Mouse (Mus musculus) ES-Bruce4 (cell line): ENCODE measurements around the gene Ubap2.

Experiments used
- CTCF ChIP-seq: IDR thresholded peaks from one replicate; pipeline ENCODE4 v1.8.1; 2011; ENCODE audit warnings: low read depth, low read length
- EP300 ChIP-seq: IDR thresholded peaks from 2 replicates; pipeline ENCODE4 v1.6.1; 2011; ENCODE audit warnings: low read depth, low read length; ENCODE audit not compliant: insufficient read depth

GRCm38 (mm10) chr4:41245408-41245807 lies 29.5 kb downstream of the Ubap2 start:
- TF ChIP-seq CTCF (peak; percentile 32), EP300 (no peak)
